Mouse (Mus musculus): ENCODE data around the gene Crybb1.

Gene Crybb1

GRCm38 (mm10) chr5:112298226-112298988, 42.8 kb downstream of the Crybb1 start:
- intact Hi-C loops (cut with DNase I): loop anchor here (5.0 kb wide), 1 partner anchor 56 kb away; no protein-coding TSS in a partner anchor

GRCm38 (mm10) chr5:112299399-112299798, 43.8 kb downstream of the Crybb1 start:
- intact Hi-C loops (cut with DNase I): loop anchor here (5.0 kb wide), 1 partner anchor 57 kb away; no protein-coding TSS in a partner anchor

GRCm38 (mm10) chr5:112300112-112300511, 44.5 kb downstream of the Crybb1 start:
- intact Hi-C loops (cut with DNase I): no loop called here

GRCm38 (mm10) chr5:112300721-112301308, 45.2 kb downstream of the Crybb1 start:
- intact Hi-C loops (cut with DNase I): no loop called here

GRCm38 (mm10) chr5:112301694-112302093, 46.1 kb downstream of the Crybb1 start:
- intact Hi-C loops (cut with DNase I): no loop called here

- intact Hi-C loops (cut with DNase I): no loop called here
Observed at GRCm38 (mm10) chr5:112302310-112302709, 46.7 kb downstream of the Crybb1 start.

GRCm38 (mm10) chr5:112305842-112306241, 50.2 kb downstream of the Crybb1 start:
- intact Hi-C loops (cut with DNase I): no loop called here

- intact Hi-C loops (cut with DNase I): no loop called here
Observed at GRCm38 (mm10) chr5:112313222-112313885, 57.7 kb downstream of the Crybb1 start.

- intact Hi-C loops (cut with DNase I): no loop called here
Observed at GRCm38 (mm10) chr5:112316468-112316867, 60.9 kb downstream of the Crybb1 start.

GRCm38 (mm10) chr5:112317328-112317727, 61.7 kb downstream of the Crybb1 start:
- intact Hi-C loops (cut with DNase I): no loop called here
